Mouse (Mus musculus) right cerebral cortex, adult 18-20 months (tissue): Measurements from ENCODE around the gene Upk1a.

ENCODE experiments used
- DNase-seq: peaks from one replicate; pipeline ENCODE4 v3.0.0; 2022; ENCODE audit warnings: mixed read lengths

The Upk1a gene

GRCm38 (mm10) chr7:30612654-30613402, at the start of gene Upk1a:
Gene Upk1a (minus strand): TSS chr7:30612847.
- DNase-seq = no peak

DNA sequence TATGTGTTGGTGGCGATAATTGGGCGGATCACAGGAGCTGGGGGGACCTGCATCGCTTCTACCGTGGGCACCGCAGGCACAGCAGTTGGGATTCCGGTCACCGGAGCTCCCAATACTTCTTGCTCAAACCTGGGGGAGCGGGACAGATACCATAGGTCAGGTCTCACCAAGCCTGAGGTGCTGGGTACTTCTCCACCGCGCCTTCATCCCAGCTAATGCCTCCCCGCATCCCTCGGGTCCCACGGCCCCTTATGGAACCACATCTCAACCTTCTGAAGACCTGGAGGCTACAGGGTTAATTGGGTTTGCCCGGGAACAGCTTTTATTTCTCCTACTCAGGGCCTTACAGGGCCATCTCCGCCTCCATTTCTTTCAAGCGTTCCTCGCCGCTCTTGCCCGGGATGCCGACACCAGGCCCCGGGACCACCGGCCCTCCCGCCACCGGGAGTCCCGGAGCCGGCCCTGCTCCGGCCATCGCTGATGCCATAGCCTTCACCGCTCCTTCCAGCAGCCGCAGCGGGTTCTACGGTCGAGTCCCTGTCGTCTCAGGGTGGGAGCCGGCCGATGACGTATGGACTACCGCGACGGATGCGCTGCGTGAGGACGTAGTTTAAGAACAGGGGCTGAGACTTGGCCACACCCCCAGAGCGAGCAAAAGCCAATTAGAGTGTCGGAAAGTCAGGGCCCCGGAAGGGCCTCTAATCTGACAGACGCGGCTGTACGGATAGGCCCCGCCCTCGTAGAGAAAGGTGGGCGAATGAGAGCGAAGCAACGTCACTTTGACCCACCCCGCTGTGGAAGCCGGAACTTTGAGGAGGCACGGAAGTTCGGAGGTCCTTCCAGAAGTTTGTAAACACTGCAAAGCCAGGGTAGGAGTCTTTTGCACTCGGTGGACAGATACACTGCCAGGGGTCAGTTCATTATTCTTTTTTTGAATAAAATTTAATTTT, 37.2 kb upstream of the Upk1a start, which contains the start of gene Rbm42:
Rbm42 (minus strand) TSS at position 727 of the 950 bp plus-strand sequence.
- DNase-seq = peak; percentile 99

- DNase-seq = no peak
Observed at GRCm38 (mm10) chr7:30639083-30639482, 26.4 kb upstream of the Upk1a start.

DNA sequence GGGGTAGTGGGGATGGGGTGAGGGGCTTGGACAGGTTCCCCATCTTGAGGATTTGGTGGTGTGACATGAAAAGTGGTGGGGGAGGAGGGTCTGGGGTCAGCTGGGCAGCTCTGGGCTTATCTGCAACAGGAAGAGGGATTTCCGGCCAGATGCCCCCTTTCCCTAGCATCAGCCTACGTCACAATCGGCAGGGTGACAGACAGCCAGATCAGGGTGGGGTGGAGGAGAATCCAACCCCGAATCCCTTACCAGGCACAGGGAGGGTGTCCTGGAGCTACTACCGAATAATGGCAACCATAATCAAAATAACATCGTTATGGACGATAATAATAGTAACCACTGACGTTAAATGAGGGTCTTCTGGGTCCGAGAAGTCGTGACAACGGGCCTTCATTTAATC, 23.7 kb upstream of the Upk1a start:
- DNase-seq = no peak

GRCm38 (mm10) chr7:30635752-30636151, 23.1 kb upstream of the Upk1a start, which contains the start of gene Etv2:
Gene Etv2 (minus strand): TSS chr7:30635852.
- DNase-seq = no peak

DNA sequence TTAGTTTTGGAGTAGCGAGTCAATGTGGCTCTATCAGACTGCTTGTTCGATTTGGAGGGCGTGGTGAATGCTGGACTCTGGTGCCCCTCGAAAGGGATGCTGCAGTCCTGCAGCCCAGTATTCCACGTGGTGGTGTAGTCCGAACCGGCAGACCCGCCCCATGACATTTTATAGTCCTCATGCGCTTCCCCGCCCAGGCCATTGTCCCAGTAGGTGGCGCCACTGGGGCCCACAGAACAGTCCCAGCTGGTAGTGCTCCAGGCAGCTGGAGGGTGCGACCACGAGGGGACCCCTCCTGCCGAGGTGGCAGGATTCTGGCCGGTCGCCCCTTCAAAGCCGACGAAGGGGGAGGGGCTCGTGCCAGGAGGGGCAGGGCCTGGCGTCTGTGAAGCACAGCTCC, 22.0 kb upstream of the Upk1a start:
- DNase-seq = no peak

GRCm38 (mm10) chr7:30633762-30634412, 21.2 kb upstream of the Upk1a start:
- DNase-seq = no peak

DNA sequence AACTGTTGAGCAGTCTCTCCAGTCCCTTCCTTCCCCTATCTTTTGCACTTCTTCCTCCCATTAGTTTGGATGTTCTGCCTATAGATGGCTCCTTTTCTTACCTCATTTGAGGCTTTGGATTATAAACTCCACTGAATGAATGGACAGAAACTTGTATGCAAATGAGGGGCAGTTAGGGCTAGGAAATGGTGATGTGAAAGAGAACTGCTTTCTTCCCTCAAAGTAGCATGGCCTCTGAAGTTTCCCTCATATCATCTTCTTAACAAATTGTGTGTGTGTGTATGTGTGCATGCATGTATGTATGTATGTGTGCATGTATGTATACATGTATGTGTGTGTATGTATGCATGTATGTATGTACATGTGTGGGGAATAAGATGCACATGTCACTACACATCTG, 16.4 kb upstream of the Upk1a start:
- DNase-seq = no peak

- DNase-seq = no peak
Observed at GRCm38 (mm10) chr7:30626647-30627046, 14.0 kb upstream of the Upk1a start.

DNA sequence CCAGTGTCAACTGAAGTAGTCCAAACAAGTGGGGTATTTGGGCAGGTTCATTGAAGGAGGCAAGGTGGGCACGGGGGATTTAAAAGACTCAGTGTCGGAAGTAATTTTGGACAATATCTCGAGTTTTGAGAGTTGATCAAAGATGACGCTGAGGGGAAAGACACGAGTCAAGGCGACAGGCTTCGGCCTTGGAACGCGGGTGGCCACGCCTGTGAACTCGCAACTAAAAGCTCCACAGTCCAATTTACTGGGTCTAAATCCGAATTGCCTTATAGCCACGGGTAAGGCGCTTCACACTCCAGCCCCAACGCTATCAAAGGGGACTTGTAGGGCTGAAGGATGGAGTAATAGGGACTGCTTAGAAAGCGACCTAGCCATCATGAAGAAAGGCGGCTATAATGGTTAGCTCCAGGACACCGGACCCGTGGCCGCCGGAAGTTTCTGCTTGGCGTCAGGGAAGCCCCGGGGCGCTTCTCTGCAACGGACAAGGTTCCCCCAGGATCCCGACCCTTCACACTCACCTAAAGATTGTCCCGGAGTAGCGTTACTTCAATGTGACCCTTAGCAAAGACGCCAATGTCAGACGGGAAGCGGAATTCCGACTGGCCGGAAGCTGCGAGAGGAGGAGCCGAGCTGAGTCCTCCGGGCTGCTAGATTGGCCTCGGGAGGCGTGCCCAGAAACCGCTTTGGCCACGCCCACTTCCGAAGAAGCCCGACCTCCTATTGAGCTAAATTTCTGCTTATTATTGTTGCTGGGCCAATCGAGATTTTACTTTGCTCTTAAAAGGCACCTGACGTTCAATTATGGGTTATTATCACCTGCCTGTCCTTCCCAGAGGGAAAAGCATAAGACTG, 13.1 kb upstream of the Upk1a start, which contains the start of gene Cox6b1:
Cox6b1 (minus strand) TSS at position 622 of the 855 bp plus-strand sequence.
- peak; percentile 91 for DNase-seq

- no peak for DNase-seq
Observed at GRCm38 (mm10) chr7:30619202-30619601, 6.6 kb upstream of the Upk1a start.

DNA sequence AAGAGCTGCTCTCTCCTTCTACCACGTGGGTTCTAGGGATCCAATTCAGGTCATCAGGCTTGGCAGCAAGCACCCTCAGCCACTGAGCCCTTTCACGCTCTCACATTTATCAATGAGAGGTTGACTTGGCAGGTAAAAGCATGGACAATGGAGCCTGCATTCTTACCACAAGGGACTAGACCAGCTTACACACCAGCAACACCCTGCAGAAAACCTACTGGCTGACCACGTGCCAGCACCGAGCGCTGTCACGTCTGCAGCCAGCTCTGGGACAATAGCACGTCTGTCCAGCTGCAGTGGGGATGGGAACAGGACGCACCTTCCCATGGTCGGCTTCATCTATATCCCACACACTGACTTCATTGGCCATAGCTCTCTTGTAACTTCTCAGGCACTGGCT, 6.0 kb upstream of the Upk1a start:
- DNase-seq = no peak

DNA sequence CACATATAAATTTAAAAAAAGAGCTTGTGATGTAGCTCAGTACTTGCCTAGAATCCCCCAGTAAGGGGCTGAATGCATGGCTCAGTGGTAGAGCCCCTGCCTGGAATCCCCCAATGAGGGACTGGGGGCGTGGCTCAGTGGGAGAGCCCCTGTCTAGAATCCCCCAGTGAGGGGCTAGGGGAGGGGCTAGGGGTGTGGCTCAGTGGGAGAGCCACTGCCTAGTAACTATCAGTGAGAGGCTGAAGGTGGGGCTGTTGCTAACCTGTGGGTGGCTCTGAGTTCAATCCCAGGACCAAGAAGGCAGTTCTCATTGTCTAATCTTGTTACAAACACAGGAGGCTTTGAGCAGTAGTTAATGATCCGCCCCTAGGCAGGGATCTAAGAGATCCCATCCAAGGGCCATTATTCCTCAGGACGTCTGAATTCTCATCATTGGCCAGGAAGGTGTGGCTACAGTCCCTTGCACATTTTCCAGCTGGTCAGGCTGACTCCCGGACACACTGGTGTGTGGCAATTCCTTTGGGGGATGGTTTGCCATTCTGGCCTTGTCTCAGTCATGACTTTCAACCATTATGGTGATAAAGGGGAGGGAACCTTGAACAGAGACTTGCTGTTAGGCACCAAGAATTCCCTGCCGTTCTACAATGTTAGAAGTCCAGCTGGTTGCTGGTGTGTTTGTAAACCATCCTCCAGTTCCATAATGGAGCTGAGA, 2.6 kb upstream of the Upk1a start:
- DNase-seq = no peak

GRCm38 (mm10) chr7:30614454-30614853, 1.8 kb upstream of the Upk1a start:
- no peak for DNase-seq

DNA sequence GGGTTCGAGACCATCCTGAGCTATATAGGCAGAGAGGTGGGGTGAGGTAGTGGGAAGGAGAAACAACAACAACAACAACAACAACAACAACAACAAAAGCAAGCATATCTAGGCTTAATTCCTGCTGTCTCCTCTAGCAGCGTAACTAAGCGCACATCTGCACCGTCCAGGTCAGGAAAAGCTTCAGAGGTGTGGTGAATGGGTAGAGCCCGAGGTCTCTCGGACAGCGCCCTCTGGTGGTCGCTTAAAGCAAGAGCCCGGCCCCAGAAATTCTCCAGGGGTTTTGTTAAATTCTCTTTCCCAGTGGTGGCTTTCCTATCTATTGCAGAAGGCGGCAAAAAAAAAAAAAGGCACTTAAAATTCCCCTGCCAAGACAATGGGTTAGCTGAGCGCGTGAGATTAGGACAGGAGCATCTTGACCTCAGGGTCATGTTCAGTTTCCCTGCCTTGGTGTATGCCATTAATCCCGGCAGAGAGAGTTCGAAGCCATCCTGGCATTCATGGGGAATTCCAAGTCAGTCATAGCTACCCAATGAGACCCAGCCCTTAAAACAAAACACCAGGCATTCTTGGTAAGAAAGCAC, 974 bp upstream of the Upk1a start:
- no peak for DNase-seq

DNA sequence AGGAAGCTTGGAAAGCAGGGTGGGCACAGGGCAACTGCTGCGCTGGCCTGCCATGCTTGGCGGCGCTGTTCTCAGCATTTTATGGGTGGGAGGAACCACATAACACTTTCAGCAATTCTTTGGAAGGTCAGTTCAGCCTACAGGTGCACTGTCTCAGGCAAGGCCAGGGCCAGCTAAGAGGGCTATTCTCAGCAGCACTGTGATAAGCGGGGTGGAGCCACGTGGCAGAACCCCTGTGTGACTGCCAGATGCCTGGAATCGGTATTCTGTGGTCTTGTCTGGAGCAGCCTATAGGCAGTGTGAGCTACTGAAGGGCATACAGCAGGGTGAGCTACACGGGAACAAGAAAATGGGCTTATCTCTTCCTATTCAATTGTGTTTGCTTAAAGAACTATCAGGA, 2.6 kb downstream of the Upk1a start:
- DNase-seq = no peak

DNA sequence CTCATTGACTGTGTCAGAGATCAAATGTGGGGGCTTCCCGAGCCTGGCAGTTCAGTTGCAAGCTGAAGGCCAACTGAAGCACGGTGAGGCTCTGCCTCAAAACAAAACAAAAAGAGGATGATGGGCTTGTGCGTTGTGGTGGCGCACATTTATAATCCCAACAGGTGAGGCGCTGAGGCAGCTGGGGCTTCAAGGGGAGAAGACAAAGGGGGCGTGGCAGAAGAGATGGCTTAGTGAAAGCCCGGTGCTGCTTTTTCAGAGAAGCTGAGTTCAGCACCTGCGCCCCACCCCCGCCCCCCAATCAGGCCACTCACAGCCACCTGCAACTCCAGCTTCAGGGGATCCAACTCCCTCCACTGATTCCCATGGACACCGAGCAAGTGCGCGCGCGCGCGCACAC, 4.2 kb downstream of the Upk1a start:
- no peak for DNase-seq

DNA sequence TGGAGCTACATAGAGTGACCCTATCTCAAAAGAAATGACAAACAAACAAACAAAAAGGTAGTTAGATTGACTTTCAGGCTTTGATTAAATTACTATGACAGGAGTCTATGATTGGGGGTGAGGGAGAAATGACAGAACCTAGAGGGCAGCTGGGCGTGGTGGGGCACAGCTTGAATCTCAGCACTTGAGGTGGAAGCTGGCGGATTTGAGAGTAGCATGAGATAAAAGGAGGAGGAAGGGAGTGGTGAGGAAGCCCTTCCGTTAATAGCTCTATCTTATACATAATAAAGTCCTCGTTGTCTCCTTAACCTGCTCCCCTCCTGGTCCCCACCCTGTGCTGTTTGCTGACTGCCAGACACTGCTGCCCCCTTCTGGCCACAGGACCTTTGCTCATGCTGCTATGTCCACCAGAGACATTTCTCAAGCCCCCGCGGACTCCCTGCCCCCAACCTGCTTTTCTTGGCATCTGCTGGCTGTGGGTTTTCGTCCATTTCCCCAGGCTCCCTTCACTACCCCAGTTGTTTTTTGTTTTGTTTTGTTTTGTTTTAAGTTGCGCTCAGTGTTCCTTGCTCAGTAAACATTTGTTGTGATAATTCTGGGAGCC, 4.8 kb downstream of the Upk1a start:
- no peak for DNase-seq

- no peak for DNase-seq
Observed at GRCm38 (mm10) chr7:30604944-30605343, 7.7 kb downstream of the Upk1a start.

DNA sequence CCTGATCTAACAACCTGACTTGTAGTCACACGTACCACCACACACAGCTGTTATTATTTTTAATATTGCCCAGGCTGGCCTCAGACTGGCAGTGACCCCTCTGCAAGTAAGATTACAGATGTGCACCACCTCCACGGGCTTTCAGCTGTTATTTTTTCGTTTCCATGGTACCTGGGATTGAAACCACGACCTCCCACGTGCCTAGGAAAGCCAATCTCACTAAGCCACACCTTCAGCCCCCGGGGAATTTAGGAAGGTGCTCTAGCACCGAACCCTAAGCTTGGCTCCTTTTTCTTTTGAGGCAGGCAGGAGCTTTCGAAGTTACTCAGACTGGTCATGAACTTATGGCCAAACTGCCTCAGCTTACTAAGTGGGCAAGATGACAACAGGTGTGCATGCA, 8.2 kb downstream of the Upk1a start:
- DNase-seq = no peak

DNA sequence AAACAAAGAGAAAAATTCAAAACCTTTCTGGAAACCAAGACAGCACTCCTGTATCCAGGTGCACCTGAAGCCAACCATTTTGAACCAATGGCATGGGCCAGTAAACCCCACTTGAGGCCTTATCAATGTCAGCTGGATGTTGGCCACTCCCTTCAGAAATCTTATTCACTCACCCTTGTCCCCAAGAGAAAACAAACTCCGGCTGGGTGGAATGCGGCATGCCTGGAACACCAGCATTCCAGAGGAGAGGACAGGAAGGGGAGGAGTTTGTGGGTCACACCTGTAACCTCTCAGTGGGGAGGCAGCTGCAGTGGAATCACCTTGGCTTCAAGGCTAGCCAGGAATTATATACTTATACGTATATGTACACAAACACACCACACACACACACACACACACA, 10.1 kb downstream of the Upk1a start:
- DNase-seq = no peak
